Mouse (Mus musculus): Measurements from ENCODE around the gene Pglyrp1. TPM values are rescaled to one million over a fixed set of nuclear protein-coding genes. Genes with fewer than 3 reads are reported as not detected.

Pglyrp1 gene
- polyA plus RNA-seq, 1 experiment from 2014 or later = 3.2 TPM

- DNase-seq (ENCODE audit: low spot score) = peak; percentile 79
- peak within 1 kb of the TSS; percentile 95 for H3K27ac ChIP-seq
- no peaks in the 10 kb centered on the region for H3K9me3 ChIP-seq (replicated peaks; ENCODE audit: low read length)
- peak within 1 kb of the TSS; percentile 65 for H3K9ac ChIP-seq (ENCODE audit: low read depth, low read length)
- peak within 1 kb of the TSS; percentile 66 for H3K4me2 ChIP-seq (ENCODE audit: low read length)
- no peaks in the 10 kb centered on the region for H3K36me3 ChIP-seq (ENCODE audit: insufficient read depth, low read length)
- ATAC-seq (replicated peaks; ENCODE audit: low FRiP score, low read depth) = peak; percentile 26; the same call in 1 of the 2 replicates
- no peaks in the 10 kb centered on the region for H3K27me3 ChIP-seq (ENCODE audit: insufficient read depth, low read length)
- peak within 1 kb of the TSS; percentile 37 for H3K4me3 ChIP-seq (replicated peaks; ENCODE audit: low read depth, low read length)
- H3K4me1 ChIP-seq (replicated peaks; ENCODE audit: insufficient read depth, low read length) = no peaks in the 10 kb centered on the region
- 17% methylated on average over 3 of the region's 3 CpGs for WGBS
- TF ChIP-seq CTCF (IDR thresholded peaks at IDR 0.05; ENCODE audit: low read depth) = no peak
These were observed 31.3 kb upstream of the Pglyrp1 start, which contains the start of gene Mill2 for GRCm38 (mm10) chr7:18839865-18840264. Gene Mill2, plus strand, starts transcription at chr7:18839966.

GRCm38 (mm10) chr7:18840386-18841173 is 30.6 kb upstream of the Pglyrp1 start:
- Histone ChIP-seq H3K4me2 (ENCODE audit: low read length) (peak overlapping the region; percentile 66), H3K4me3 (replicated peaks; ENCODE audit: low read depth, low read length) (peak overlapping the region; percentile 37), H3K27ac (peak overlapping the region; percentile 95), H3K27me3 (ENCODE audit: insufficient read depth, low read length) (no peaks in the 10 kb centered on the region), H3K4me1 (replicated peaks; ENCODE audit: insufficient read depth, low read length) (no peaks in the 10 kb centered on the region), H3K9me3 (replicated peaks; ENCODE audit: low read length) (no peaks in the 10 kb centered on the region), H3K36me3 (ENCODE audit: insufficient read depth, low read length) (no peaks in the 10 kb centered on the region), H3K9ac (ENCODE audit: low read depth, low read length) (peak overlapping the region; percentile 65)
- WGBS = 5% methylated on average over 14 of the region's 17 CpGs
- TF ChIP-seq CTCF (IDR thresholded peaks at IDR 0.05; ENCODE audit: low read depth) = no peak
- ATAC-seq (replicated peaks; ENCODE audit: low FRiP score, low read depth) = peak; percentile 91
- DNase-seq (ENCODE audit: low spot score) = peak; percentile 95

- peak; percentile 12; the same call in 1 of the 2 replicates for ATAC-seq (replicated peaks; ENCODE audit: low FRiP score, low read depth)
These were observed 30.0 kb upstream of the Pglyrp1 start for GRCm38 (mm10) chr7:18841174-18841567.

GRCm38 (mm10) chr7:18844811-18845210 is 26.3 kb upstream of the Pglyrp1 start:
- DNase-seq (ENCODE audit: low spot score) (no peak), ATAC-seq (replicated peaks; ENCODE audit: low FRiP score, low read depth) (no peak)
- no peak overlapping the region for H3K4me2 ChIP-seq (ENCODE audit: low read length)
- H3K9ac ChIP-seq (ENCODE audit: low read depth, low read length) = no peak overlapping the region
- TF ChIP-seq CTCF (IDR thresholded peaks at IDR 0.05; ENCODE audit: low read depth) = no peak
- no peak overlapping the region for H3K27ac ChIP-seq
- no peaks in the 10 kb centered on the region for H3K4me1 ChIP-seq (replicated peaks; ENCODE audit: insufficient read depth, low read length)
- no peaks in the 10 kb centered on the region for H3K27me3 ChIP-seq (ENCODE audit: insufficient read depth, low read length)
- 19% methylated on average over 5 of the region's 5 CpGs for WGBS
- no peaks in the 10 kb centered on the region for H3K36me3 ChIP-seq (ENCODE audit: insufficient read depth, low read length)
- H3K4me3 ChIP-seq (replicated peaks; ENCODE audit: low read depth, low read length) = no peak overlapping the region
- H3K9me3 ChIP-seq (replicated peaks; ENCODE audit: low read length) = no peaks in the 10 kb centered on the region

More at GRCm38 (mm10) chr7:18841174-18841567, 30.0 kb upstream of the Pglyrp1 start:
- Histone ChIP-seq H3K9me3 (replicated peaks; ENCODE audit: low read length) (no peaks in the 10 kb centered on the region), H3K27ac (peak overlapping the region; percentile 50; the same call in 1 of the 2 replicates), H3K4me1 (replicated peaks; ENCODE audit: insufficient read depth, low read length) (no peaks in the 10 kb centered on the region), H3K4me2 (ENCODE audit: low read length) (peak overlapping the region; percentile 46), H3K27me3 (ENCODE audit: insufficient read depth, low read length) (no peaks in the 10 kb centered on the region), H3K36me3 (ENCODE audit: insufficient read depth, low read length) (no peaks in the 10 kb centered on the region), H3K9ac (ENCODE audit: low read depth, low read length) (no peak overlapping the region), H3K4me3 (replicated peaks; ENCODE audit: low read depth, low read length) (peak overlapping the region; percentile 17; the same call in 1 of the 2 replicates)
- no peak for DNase-seq (ENCODE audit: low spot score)
- 60% methylated on average over 1 of the region's 1 CpGs for WGBS
- TF ChIP-seq CTCF (IDR thresholded peaks at IDR 0.05; ENCODE audit: low read depth) = no peak

- H3K4me1 ChIP-seq (replicated peaks; ENCODE audit: insufficient read depth, low read length) = no peaks in the 10 kb centered on the region
- H3K27ac ChIP-seq = no peak overlapping the region
- TF ChIP-seq CTCF (IDR thresholded peaks at IDR 0.05; ENCODE audit: low read depth) = no peak
- H3K9me3 ChIP-seq (replicated peaks; ENCODE audit: low read length) = no peaks in the 10 kb centered on the region
- no peak overlapping the region for H3K4me3 ChIP-seq (replicated peaks; ENCODE audit: low read depth, low read length)
- no peak overlapping the region for H3K4me2 ChIP-seq (ENCODE audit: low read length)
- ATAC-seq (replicated peaks; ENCODE audit: low FRiP score, low read depth) (no peak), DNase-seq (ENCODE audit: low spot score) (no peak)
- H3K27me3 ChIP-seq (ENCODE audit: insufficient read depth, low read length) = no peaks in the 10 kb centered on the region
- 76% methylated on average over 1 of the region's 1 CpGs for WGBS
- H3K36me3 ChIP-seq (ENCODE audit: insufficient read depth, low read length) = no peaks in the 10 kb centered on the region
- H3K9ac ChIP-seq (ENCODE audit: low read depth, low read length) = no peak overlapping the region
These were observed 22.7 kb upstream of the Pglyrp1 start for GRCm38 (mm10) chr7:18848395-18848794.

- Histone ChIP-seq H3K36me3 (ENCODE audit: insufficient read depth, low read length) (no peaks in the 10 kb centered on the region), H3K9ac (ENCODE audit: low read depth, low read length) (no peak overlapping the region), H3K9me3 (replicated peaks; ENCODE audit: low read length) (no peaks in the 10 kb centered on the region), H3K4me1 (replicated peaks; ENCODE audit: insufficient read depth, low read length) (0 out of 2 replicates have a peak, but pooled peaks cover 6% of the 10 kb centered on the region), H3K27me3 (ENCODE audit: insufficient read depth, low read length) (no peaks in the 10 kb centered on the region), H3K4me3 (replicated peaks; ENCODE audit: low read depth, low read length) (no peak overlapping the region), H3K27ac (0 out of 2 replicates have a peak overlapping the region, but pooled peaks have one; percentile 19), H3K4me2 (ENCODE audit: low read length) (no peak overlapping the region)
- DNase-seq (ENCODE audit: low spot score) (peak; percentile 64), ATAC-seq (replicated peaks; ENCODE audit: low FRiP score, low read depth) (no peak)
- TF ChIP-seq CTCF (IDR thresholded peaks at IDR 0.05; ENCODE audit: low read depth) = no peak
- 75% methylated on average over 5 of the region's 5 CpGs for WGBS
These were observed 12.7 kb upstream of the Pglyrp1 start for GRCm38 (mm10) chr7:18858310-18858916.
